Comparison of ENCODE assay signal across 17 mouse cellular contexts in genomic region chr13:43862586-43862985, GRCm38 (mm10).
DNase-seq lines count a peak whose midpoint lies in the region; ATAC-seq lines count a peak whose summit lies in the region.
"Had no signal": no experiment of that assay in that cellular context is flagged by ENCODE, and none has a peak within 500 bp of the region (broad histone marks: within the 10 kb centered on the region; RNA-seq: fewer than 3 reads in every experiment).

No protein-coding gene starts in this region.

- 0 out of 2 replicates have a peak overlapping the region, but pooled peaks have one; percentile 55 for H3K27ac ChIP-seq in heart, embryonic 16.5 days (ENCODE audit: low read length)
- peak overlapping the region; percentile 25; the same call in 1 of the 2 replicates for H3K27ac ChIP-seq in lung, embryonic 15.5 days
- peak overlapping the region; percentile 67 for H3K27ac ChIP-seq in limb, embryonic 15.5 days
- H3K27ac ChIP-seq: forebrain, embryonic 12.5 days; hindbrain, embryonic 10.5 days; hindbrain, postnatal 0 days; macrophage; midbrain, embryonic 10.5 days had no signal

- 60% methylated on average over 6 of the region's 6 CpGs for whole genome bisulfite sequencing in heart, embryonic 16.5 days
- WGBS in lung, embryonic 15.5 days: 44% methylated on average over 6 of the region's 6 CpGs
- WGBS in limb, embryonic 15.5 days: 55% methylated on average over 6 of the region's 6 CpGs

- no peaks in the 10 kb centered on the region for H3K9me3 ChIP-seq in heart, embryonic 16.5 days (replicated peaks; ENCODE audit: control insufficient read depth, low read length)
- no peaks in the 10 kb centered on the region for H3K9me3 ChIP-seq in lung, embryonic 15.5 days
- H3K9me3 ChIP-seq in limb, embryonic 15.5 days: no peaks in the 10 kb centered on the region
- H3K9me3 ChIP-seq: forebrain, embryonic 12.5 days; hindbrain, embryonic 10.5 days; midbrain, embryonic 10.5 days had no signal

- no peak overlapping the region for H3K4me2 ChIP-seq in heart, embryonic 16.5 days (ENCODE audit: low read depth, low read length)
- H3K4me2 ChIP-seq in lung, embryonic 15.5 days: no peak overlapping the region
- no peak overlapping the region for H3K4me2 ChIP-seq in limb, embryonic 15.5 days
- H3K4me2 ChIP-seq: forebrain, embryonic 12.5 days had no signal

- peaks cover 12% of the 10 kb centered on the region for H3K4me1 ChIP-seq in heart, embryonic 16.5 days (ENCODE audit: control insufficient read depth, insufficient read depth, low read length)
- H3K4me1 ChIP-seq in lung, embryonic 15.5 days: peaks cover 37% of the 10 kb centered on the region
- peaks cover 35% of the 10 kb centered on the region for H3K4me1 ChIP-seq in limb, embryonic 15.5 days

- H3K27me3 ChIP-seq in heart, embryonic 16.5 days (ENCODE audit: control insufficient read depth, insufficient read depth, low read length): no peaks in the 10 kb centered on the region
- H3K27me3 ChIP-seq in lung, embryonic 15.5 days: no peaks in the 10 kb centered on the region
- no peaks in the 10 kb centered on the region for H3K27me3 ChIP-seq in limb, embryonic 15.5 days

- DNase-seq in heart, adult 18-20 months: no peak
- DNase-seq in lung, postnatal 36 days: no peak
- peak; percentile 27 for DNase-seq in kidney, postnatal 10 days
- no peak for DNase-seq in ovary, postnatal 14 days (ENCODE audit: low spot score)
- DNase-seq: adrenal gland, adult 8-10 months; cerebellum, adult 8-10 months; liver; right cerebral cortex, postnatal 4 days; thymus, postnatal 14 days had no signal

- no peak for ATAC-seq in heart, embryonic 16.5 days (replicated peaks; ENCODE audit: extremely low read depth, insufficient read depth, low FRiP score)
- no peak for ATAC-seq in lung, embryonic 15.5 days (ENCODE audit: borderline replicate concordance, extremely low read depth, low FRiP score, low TSS enrichment)
- no peak for ATAC-seq in limb, embryonic 15.5 days (ENCODE audit: insufficient number of reproducible peaks, low FRiP score, low TSS enrichment, low read depth)
- ATAC-seq: hindbrain, postnatal 0 days had no signal

- no peaks in the 10 kb centered on the region for H3K36me3 ChIP-seq in heart, embryonic 16.5 days (ENCODE audit: control insufficient read depth, insufficient read depth)
- H3K36me3 ChIP-seq in lung, embryonic 15.5 days: no peaks in the 10 kb centered on the region
- no peaks in the 10 kb centered on the region for H3K36me3 ChIP-seq in limb, embryonic 15.5 days
- H3K36me3 ChIP-seq: forebrain, embryonic 12.5 days; hindbrain, embryonic 10.5 days; midbrain, embryonic 10.5 days had no signal

- no peak overlapping the region for H3K4me3 ChIP-seq in heart, embryonic 16.5 days (ENCODE audit: low read length)
- H3K4me3 ChIP-seq in lung, embryonic 15.5 days: no peak overlapping the region
- H3K4me3 ChIP-seq in limb, embryonic 15.5 days: no peak overlapping the region
- H3K4me3 ChIP-seq: forebrain, embryonic 12.5 days; hindbrain, embryonic 10.5 days; midbrain, embryonic 10.5 days had no signal

- H3K9ac ChIP-seq in heart, embryonic 16.5 days (ENCODE audit: low read length): no peak overlapping the region
- H3K9ac ChIP-seq in lung, embryonic 15.5 days: no peak overlapping the region
- H3K9ac ChIP-seq in limb, embryonic 15.5 days: no peak overlapping the region
- H3K9ac ChIP-seq: forebrain, embryonic 12.5 days had no signal
